ENCODE assay signal across 12 mouse cellular contexts in genomic region chr2:162973637-162974036, GRCm38 (mm10). TPM values are rescaled to one million over a fixed set of nuclear protein-coding genes. Genes with fewer than 3 reads are reported as not detected.
DNase-seq lines count a peak whose midpoint lies in the region; ATAC-seq and TF ChIP-seq lines count a peak whose summit lies in the region.
"Had no signal": no experiment of that assay in that cellular context is flagged by ENCODE, and none has a peak within 500 bp of the region (broad histone marks: within the 10 kb centered on the region; RNA-seq: fewer than 3 reads in every experiment).

No protein-coding gene starts in this region.

- no peak overlapping the region for H3K4me2 ChIP-seq in heart, embryonic 12.5 days
- H3K4me2 ChIP-seq in intestine, postnatal 0 days (replicated peaks; ENCODE audit: low read depth), result 0 out of 2 replicates have a peak overlapping the region, but pooled peaks have one; percentile 1
- H3K4me2 ChIP-seq: liver, embryonic 15.5 days had no signal

- no peak overlapping the region for H3ac ChIP-seq in C2C12 (ENCODE audit: control insufficient read depth, insufficient read length, low read depth)

- intact Hi-C loops in left cerebral cortex, postnatal 10 days (cut with DNase I), result no loop called here

- H3K36me3 ChIP-seq in heart, embryonic 12.5 days, result no peaks in the 10 kb centered on the region
- no peaks in the 10 kb centered on the region for H3K36me3 ChIP-seq in C2C12 (ENCODE audit: control insufficient read depth, insufficient read depth)
- no peaks in the 10 kb centered on the region for H3K36me3 ChIP-seq in intestine, postnatal 0 days (ENCODE audit: control insufficient read depth, insufficient read depth)
- H3K36me3 ChIP-seq: liver, embryonic 15.5 days had no signal

- DNase-seq in heart, postnatal 4 days, result no peak
- DNase-seq in embryo, embryonic 10 days (ENCODE audit: low spot score), result peak; percentile 55
- no peak for DNase-seq in left cerebral cortex, postnatal 10 days (ENCODE audit: extremely low spot score in 1 of 2, low spot score in 2 of 2)
- DNase-seq in layer of hippocampus, postnatal 25 days (ENCODE audit: extremely low spot score in 1 of 2, low spot score in 1 of 2), result no peak
- DNase-seq in heart, adult 8-10 months (ENCODE audit: low spot score), result no peak
- DNase-seq: cerebellum, adult 11 months; gastrocnemius, postnatal 25 days; kidney, postnatal 36 days had no signal

- TF ChIP-seq CTCF in C2C12 (IDR thresholded peaks at IDR 0.05; ENCODE audit: control insufficient read depth, insufficient read depth, insufficient read length), result no peak
- no peak for TF ChIP-seq CTCF in intestine, postnatal 0 days (IDR thresholded peaks at IDR 0.05; ENCODE audit: low read depth)

- H3K4me3 ChIP-seq in heart, embryonic 12.5 days, result no peak overlapping the region
- no peak overlapping the region for H3K4me3 ChIP-seq in C2C12 (ENCODE audit: insufficient read depth, poor library complexity, severe bottlenecking)
- no peak overlapping the region for H3K4me3 ChIP-seq in intestine, postnatal 0 days (ENCODE audit: low read depth, low read length)
- H3K4me3 ChIP-seq: liver, embryonic 15.5 days had no signal

- ATAC-seq in heart, embryonic 12.5 days (ENCODE audit: insufficient number of reproducible peaks, low FRiP score), result no peak
- no peak for ATAC-seq in intestine, postnatal 0 days

- H3K9me3 ChIP-seq in heart, embryonic 12.5 days (replicated peaks), result no peaks in the 10 kb centered on the region
- H3K9me3 ChIP-seq in intestine, postnatal 0 days (ENCODE audit: control insufficient read depth), result no peaks in the 10 kb centered on the region
- H3K9me3 ChIP-seq: liver, embryonic 15.5 days had no signal

- no peaks in the 10 kb centered on the region for H3K79me2 ChIP-seq in C2C12 (ENCODE audit: control insufficient read depth, insufficient read depth)

- H3K4me1 ChIP-seq in heart, embryonic 12.5 days (replicated peaks), result peaks cover 16% of the 10 kb centered on the region
- H3K4me1 ChIP-seq in intestine, postnatal 0 days (replicated peaks; ENCODE audit: control insufficient read depth, insufficient read depth, low read length), result 0 out of 2 replicates have a peak, but pooled peaks cover 7% of the 10 kb centered on the region

- 31% methylated on average over 11 of the region's 11 CpGs for WGBS in heart, embryonic 12.5 days
- 26% methylated on average over 11 of the region's 11 CpGs for WGBS in intestine, postnatal 0 days

- no peak overlapping the region for H3K27ac ChIP-seq in heart, embryonic 12.5 days (ENCODE audit: poor library complexity, severe bottlenecking)
- H3K27ac ChIP-seq in intestine, postnatal 0 days (ENCODE audit: low read depth, low read length), result no peak overlapping the region
- H3K27ac ChIP-seq: liver, embryonic 15.5 days had no signal

- peaks cover 3% of the 10 kb centered on the region; the same call in 1 of the 2 replicates for H3K27me3 ChIP-seq in heart, embryonic 12.5 days (replicated peaks)
- H3K27me3 ChIP-seq in C2C12 (ENCODE audit: control insufficient read depth, insufficient read depth, insufficient read length), result no peaks in the 10 kb centered on the region
- H3K27me3 ChIP-seq in intestine, postnatal 0 days (replicated peaks; ENCODE audit: control insufficient read depth, insufficient read depth, low read length), result no peaks in the 10 kb centered on the region
- H3K27me3 ChIP-seq: liver, embryonic 15.5 days had no signal

- H3K79me3 ChIP-seq in C2C12 (ENCODE audit: low read depth), result no peaks in the 10 kb centered on the region

- peak overlapping the region; percentile 13; the same call in 1 of the 2 replicates for H3K9ac ChIP-seq in heart, embryonic 12.5 days
- H3K9ac ChIP-seq in intestine, postnatal 0 days (ENCODE audit: low read depth, low read length), result no peak overlapping the region
- H3K9ac ChIP-seq: liver, embryonic 15.5 days had no signal

TF ChIP-seq in C2C12, 6 proteins besides CTCF, POLR2A, EP300 and RAD21:
- TF ChIP-seq USF1 (IDR thresholded peaks at IDR 0.05; ENCODE audit: low read depth) (no peak), MYOD1 (IDR thresholded peaks at IDR 0.05; ENCODE audit: control insufficient read depth, insufficient read length, low read depth) (peak; percentile 4)

RNA-seq across cellular contexts. Expression of gene Sgk2, which starts 13.5 kb away (rescaled TPM):
- 0.09 TPM in 1 of 2 replicates, not detected in the other for polyA plus RNA-seq in heart, embryonic 12.5 days (2016; fragmentation: Nextera tagmentation; extraction: Ambion mirVana)
- total RNA-seq in heart, postnatal 4 days (2021), result not detected
- polyA plus RNA-seq in C2C12 (2012; fragmentation: generic; extraction: Trizol), result 0.07 TPM
- polyA plus RNA-seq in intestine, postnatal 0 days (2015; fragmentation: Nextera tagmentation; extraction: Ambion mirVana), result 5.2 and 5.4 TPM in 2 replicates
- total RNA-seq in left cerebral cortex, postnatal 10 days (2021), result under 1 TPM; 0.39 to 0.41 TPM
- 1 to 10 TPM; 1.8 to 3.0 TPM for total RNA-seq in layer of hippocampus, postnatal 25 days (2021)
- total RNA-seq in heart, adult 8-10 months (2022), result not detected
- total RNA-seq: gastrocnemius, postnatal 25 days had no signal

RNA-seq across cellular contexts. Expression of gene L3mbtl1, which starts 30.4 kb away (rescaled TPM):
- polyA plus RNA-seq in heart, embryonic 12.5 days (2016; fragmentation: Nextera tagmentation; extraction: Ambion mirVana), result 0.05 TPM in 1 of 2 replicates, not detected in the other
- total RNA-seq in heart, postnatal 4 days (2021), result not detected
- polyA plus RNA-seq in C2C12 (2012; fragmentation: generic; extraction: Trizol), result 0.01 TPM
- 0.04 and 0.25 TPM in 2 replicates for polyA plus RNA-seq in intestine, postnatal 0 days (2015; fragmentation: Nextera tagmentation; extraction: Ambion mirVana)
- 10 to 100 TPM; 29.6 to 35.0 TPM for total RNA-seq in left cerebral cortex, postnatal 10 days (2021)
- 10 to 100 TPM; 10.3 to 15.7 TPM for total RNA-seq in layer of hippocampus, postnatal 25 days (2021)
- total RNA-seq in heart, adult 8-10 months (2022), result not detected

RNA-seq across cellular contexts. Expression of gene Srsf6, which starts 42.3 kb away (rescaled TPM):
- polyA plus RNA-seq in heart, embryonic 12.5 days (2016; fragmentation: Nextera tagmentation; extraction: Ambion mirVana), result 152 and 161 TPM in 2 replicates
- 100 to 1,000 TPM; 175 to 176 TPM for total RNA-seq in heart, postnatal 4 days (2021)
- 119 TPM for polyA plus RNA-seq in C2C12 (2012; fragmentation: generic; extraction: Trizol)
- polyA plus RNA-seq in intestine, postnatal 0 days (2015; fragmentation: Nextera tagmentation; extraction: Ambion mirVana), result 57.7 and 65.8 TPM in 2 replicates
- 100 to 1,000 TPM; 118 to 119 TPM for total RNA-seq in left cerebral cortex, postnatal 10 days (2021)
- total RNA-seq in layer of hippocampus, postnatal 25 days (2021), result 100 to 1,000 TPM in 1 of 2 experiments, 10 to 100 TPM in 1; 95.3 to 111 TPM
- total RNA-seq in heart, adult 8-10 months (2022), result 10 to 100 TPM; 53.4 to 66.5 (median 60.8) TPM

RNA-seq across cellular contexts. Expression of gene Ift52, which starts 43.5 kb away (rescaled TPM):
- 41.4 and 41.7 TPM in 2 replicates for polyA plus RNA-seq in heart, embryonic 12.5 days (2016; fragmentation: Nextera tagmentation; extraction: Ambion mirVana)
- 10 to 100 TPM; 27.1 to 29.4 TPM for total RNA-seq in heart, postnatal 4 days (2021)
- 17.6 TPM for polyA plus RNA-seq in C2C12 (2012; fragmentation: generic; extraction: Trizol)
- polyA plus RNA-seq in intestine, postnatal 0 days (2015; fragmentation: Nextera tagmentation; extraction: Ambion mirVana), result 30.0 and 36.4 TPM in 2 replicates
- 10 to 100 TPM; 24.6 to 25.5 TPM for total RNA-seq in left cerebral cortex, postnatal 10 days (2021)
- total RNA-seq in layer of hippocampus, postnatal 25 days (2021), result 10 to 100 TPM; 28.6 to 30.8 TPM
- total RNA-seq in heart, adult 8-10 months (2022), result 10 to 100 TPM; 19.3 to 25.0 (median 22.8) TPM

Comparison
In these comparisons a context has a peak if more than half of its experiments do, and no peak if none do; other contexts are left out.
1. RNA of gene L3mbtl1, which starts 30.4 kb away (total RNA-seq): 29.6 to 35.0 TPM in left cerebral cortex, postnatal 10 days and 10.3 to 15.7 TPM in layer of hippocampus, postnatal 25 days; not detected in heart, postnatal 4 days and not detected in heart, adult 8-10 months; every median in the first group is over 4 times any median in the second.